ENCODE assay signal across 11 mouse cellular contexts in the genomic region with DNA sequence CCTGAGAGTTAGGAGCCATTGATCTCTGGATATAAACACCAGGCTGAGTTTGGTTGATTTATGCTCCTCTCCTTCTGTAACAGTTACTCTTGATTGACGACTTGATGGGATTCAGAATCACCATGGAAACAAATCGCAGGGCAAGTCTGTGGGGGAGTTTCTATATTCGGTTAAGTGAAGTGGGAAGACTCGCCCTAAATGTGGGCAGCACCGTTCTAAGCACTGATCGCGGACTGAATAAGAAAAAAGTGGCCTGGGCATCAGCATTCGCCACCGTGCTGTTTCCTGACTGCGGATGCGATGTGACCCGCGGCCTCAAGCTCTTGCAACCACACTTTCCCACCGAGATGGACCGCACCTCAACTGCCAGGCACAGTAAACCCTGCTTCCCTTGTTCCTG. TPM values are rescaled to one million over a fixed set of nuclear protein-coding genes. Genes with fewer than 3 reads are reported as not detected.
A peak's percentile ranks its signal among the peaks of the same experiment; 100 is the strongest.
DNase-seq lines count a peak whose midpoint lies in the region; ATAC-seq and TF ChIP-seq lines count a peak whose summit lies in the region.
"Had no signal": no experiment of that assay in that cellular context is flagged by ENCODE, and none has a peak within 500 bp of the region (broad histone marks: within the 10 kb centered on the region; RNA-seq: fewer than 3 reads in every experiment).

No protein-coding gene starts in this region.

- H3K4me1 ChIP-seq in forebrain, embryonic 12.5 days = peaks cover 27% of the 10 kb centered on the region
- peaks cover 4% of the 10 kb centered on the region; the same call in 1 of the 2 replicates for H3K4me1 ChIP-seq in hindbrain, postnatal 0 days (ENCODE audit: insufficient read depth, low read length)
- H3K4me1 ChIP-seq in neural tube, embryonic 13.5 days (replicated peaks) = peaks cover 32% of the 10 kb centered on the region

- no peak overlapping the region for H3K27ac ChIP-seq in forebrain, embryonic 12.5 days
- H3K27ac ChIP-seq in hindbrain, postnatal 0 days = no peak overlapping the region
- H3K27ac ChIP-seq in neural tube, embryonic 13.5 days (replicated peaks) = peak overlapping the region; percentile 55; the same call in 1 of the 2 replicates
- H3K27ac ChIP-seq: limb, embryonic 13.5 days had no signal

- no peaks in the 10 kb centered on the region for H3K36me3 ChIP-seq in forebrain, embryonic 12.5 days (replicated peaks)
- no peaks in the 10 kb centered on the region for H3K36me3 ChIP-seq in hindbrain, postnatal 0 days (ENCODE audit: insufficient read depth, low read length)
- H3K36me3 ChIP-seq in neural tube, embryonic 13.5 days = no peaks in the 10 kb centered on the region
- H3K36me3 ChIP-seq: limb, embryonic 13.5 days had no signal

- no peak overlapping the region for H3K9ac ChIP-seq in forebrain, embryonic 12.5 days
- H3K9ac ChIP-seq in hindbrain, postnatal 0 days (replicated peaks; ENCODE audit: low read length) = no peak overlapping the region
- no peak overlapping the region for H3K9ac ChIP-seq in neural tube, embryonic 13.5 days
- H3K9ac ChIP-seq: limb, embryonic 13.5 days had no signal

- no peak overlapping the region for H3K4me3 ChIP-seq in forebrain, embryonic 12.5 days (replicated peaks)
- no peak overlapping the region for H3K4me3 ChIP-seq in hindbrain, postnatal 0 days (ENCODE audit: low read length)
- no peak overlapping the region for H3K4me3 ChIP-seq in neural tube, embryonic 13.5 days
- H3K4me3 ChIP-seq: limb, embryonic 13.5 days had no signal

- DNase-seq in layer of hippocampus, adult 9-11 months = peak; percentile 20
- DNase-seq in layer of hippocampus, adult 9-10 months (ENCODE audit: low spot score) = no peak
- no peak for DNase-seq in hindbrain, postnatal 0 days (ENCODE audit: low spot score)
- DNase-seq in lung, postnatal 36 days = no peak
- DNase-seq in adrenal gland, adult 8-10 months = no peak
- DNase-seq: spleen, adult 18-20 months had no signal

- no peak for TF ChIP-seq CTCF in hindbrain, postnatal 0 days (IDR thresholded peaks at IDR 0.05; ENCODE audit: low read depth)

- peak overlapping the region; percentile 41 for H3K4me2 ChIP-seq in forebrain, embryonic 12.5 days
- H3K4me2 ChIP-seq in hindbrain, postnatal 0 days (ENCODE audit: low read depth, low read length) = 0 out of 2 replicates have a peak overlapping the region, but pooled peaks have one; percentile 16
- peak overlapping the region; percentile 34 for H3K4me2 ChIP-seq in neural tube, embryonic 13.5 days

- WGBS in forebrain, embryonic 12.5 days = 37% methylated on average over 15 of the region's 15 CpGs
- WGBS in hindbrain, postnatal 0 days = 43% methylated on average over 15 of the region's 15 CpGs
- WGBS in neural tube, embryonic 13.5 days = 29% methylated on average over 15 of the region's 15 CpGs

- H3K27me3 ChIP-seq in forebrain, embryonic 12.5 days = peaks cover 8% of the 10 kb centered on the region
- H3K27me3 ChIP-seq in hindbrain, postnatal 0 days (ENCODE audit: insufficient read depth, low read length) = no peaks in the 10 kb centered on the region
- no peaks in the 10 kb centered on the region for H3K27me3 ChIP-seq in neural tube, embryonic 13.5 days

- ATAC-seq in forebrain, embryonic 12.5 days (ENCODE audit: low FRiP score) = no peak
- ATAC-seq in hindbrain, postnatal 0 days = no peak
- ATAC-seq in neural tube, embryonic 13.5 days (ENCODE audit: low read depth) = no peak
- ATAC-seq in erythroid progenitor cell, adult 5-6 weeks (replicated peaks; ENCODE audit: low FRiP score, poor library complexity, severe bottlenecking) = no peak

- H3K9me3 ChIP-seq in forebrain, embryonic 12.5 days = no peaks in the 10 kb centered on the region
- H3K9me3 ChIP-seq in hindbrain, postnatal 0 days (ENCODE audit: low read length) = no peaks in the 10 kb centered on the region
- no peaks in the 10 kb centered on the region for H3K9me3 ChIP-seq in neural tube, embryonic 13.5 days
- H3K9me3 ChIP-seq: limb, embryonic 13.5 days had no signal

RNA-seq across cellular contexts. Expression of a gene that starts 4.7 kb away (rescaled TPM):
- polyA plus RNA-seq in forebrain, embryonic 12.5 days (2016; fragmentation: Nextera tagmentation; extraction: Ambion mirVana) = 31.7 and 31.8 TPM in 2 replicates
- 42.0 and 53.6 TPM in 2 replicates for total RNA-seq in hindbrain, postnatal 0 days (2014; rRNA removed)
- 19.1 and 19.7 TPM in 2 replicates for polyA plus RNA-seq in hindbrain, postnatal 0 days (2015; fragmentation: Nextera tagmentation; extraction: Ambion mirVana)
- 23.1 and 24.0 TPM in 2 replicates for polyA plus RNA-seq in neural tube, embryonic 13.5 days (2015; fragmentation: Nextera tagmentation; extraction: Ambion mirVana)
- 10 to 100 TPM; 59.2 to 75.5 (median 64.6) TPM for total RNA-seq in adrenal gland, adult 8-10 months (2022)
- total RNA-seq in erythroid progenitor cell, adult 5-6 weeks (2015; ENCODE audit: low replicate concordance) = 9.0 and 10.9 TPM in 2 replicates
- total RNA-seq in erythroid progenitor cell, adult 5-6 weeks (2017; ENCODE audit: low replicate concordance) = 5.4 and 9.5 TPM in 2 replicates

RNA-seq across cellular contexts. Expression of a gene that starts 41.6 kb away (rescaled TPM):
- polyA plus RNA-seq in forebrain, embryonic 12.5 days (2016; fragmentation: Nextera tagmentation; extraction: Ambion mirVana) = 0.57 and 0.91 TPM in 2 replicates
- 34.6 and 34.9 TPM in 2 replicates for total RNA-seq in hindbrain, postnatal 0 days (2014; rRNA removed)
- 6.6 and 7.5 TPM in 2 replicates for polyA plus RNA-seq in hindbrain, postnatal 0 days (2015; fragmentation: Nextera tagmentation; extraction: Ambion mirVana)
- 7.2 and 7.8 TPM in 2 replicates for polyA plus RNA-seq in neural tube, embryonic 13.5 days (2015; fragmentation: Nextera tagmentation; extraction: Ambion mirVana)
- total RNA-seq in adrenal gland, adult 8-10 months (2022) = 1 to 10 TPM in 1 of 4 experiments, under 1 TPM in 3; 0.35 to 1.0 (median 0.79) TPM
- not detected in 2 replicates for total RNA-seq in erythroid progenitor cell, adult 5-6 weeks (2015; ENCODE audit: low replicate concordance)
- total RNA-seq in erythroid progenitor cell, adult 5-6 weeks (2017; ENCODE audit: low replicate concordance) = not detected in 2 replicates
- total RNA-seq: megakaryocyte-erythroid progenitor cell, adult 5-6 weeks had no signal
- polyA plus RNA-seq: limb, embryonic 13.5 days had no signal

Comparison
In these comparisons a context has a peak if more than half of its experiments do, and no peak if none do; other contexts are left out.
1. RNA of a gene that starts 41.6 kb away (total RNA-seq): 34.6 to 34.9 TPM in hindbrain, postnatal 0 days; 0.35 to 1.0 TPM in adrenal gland, adult 8-10 months and not detected in erythroid progenitor cell, adult 5-6 weeks; every median in the first group is over 10 times any median in the second.
2. Peak in every context shown above with its lines, with median percentiles within 50 percentile points of each other: H3K4me2 ChIP-seq.